Mouse (Mus musculus) liver, embryonic 15.5 days (tissue): ENCODE measurements around the gene Ncapd3. TPM values are rescaled to one million over a fixed set of nuclear protein-coding genes. Genes with fewer than 3 reads are reported as not detected.

Experiments
- ATAC-seq: fragments of 200-750 bp; cut with Nextera tagmentation; 2 replicates; pipeline ENCODE4 v1.8.0; 2017; ENCODE audit warnings: moderate number of reproducible peaks, mild to moderate bottlenecking, moderate library complexity; ENCODE audit not compliant: insufficient read depth
- H3K27ac ChIP-seq: fragments of 300-500 bp; sonication (generic); replicated peaks from 2 replicates; pipeline ENCODE4 v1.5.1; 2015; ENCODE audit warnings: mild to moderate bottlenecking, inconsistent platforms
- H3K27me3 ChIP-seq: fragments of 300-500 bp; sonication (generic); 2 replicates; pipeline ENCODE4 v1.6.1; 2015; ENCODE audit warnings: mild to moderate bottlenecking, inconsistent platforms
- H3K36me3 ChIP-seq: fragments of 300-500 bp; sonication (generic); replicated peaks from 2 replicates; pipeline ENCODE4 v1.6.1; 2015; ENCODE audit warnings: moderate library complexity, mild to moderate bottlenecking, inconsistent platforms
- H3K4me1 ChIP-seq: fragments of 300-500 bp; sonication (generic); replicated peaks from 2 replicates; pipeline ENCODE4 v1.6.1; 2015; ENCODE audit warnings: inconsistent platforms
- H3K4me2 ChIP-seq: fragments of 300-500 bp; sonication (generic); 2 replicates; pipeline ENCODE4 v1.6.1; 2015; ENCODE audit warnings: moderate library complexity, mild to moderate bottlenecking, inconsistent platforms
- H3K4me3 ChIP-seq: fragments of 300-500 bp; sonication (generic); replicated peaks from 2 replicates; pipeline ENCODE4 v1.5.1; 2015; ENCODE audit warnings: mild to moderate bottlenecking, inconsistent platforms
- H3K9ac ChIP-seq: fragments of 300-500 bp; sonication (generic); 2 replicates; pipeline ENCODE4 v1.6.1; 2015; ENCODE audit warnings: moderate library complexity, mild to moderate bottlenecking, inconsistent platforms
- H3K9me3 ChIP-seq: fragments of 300-500 bp; sonication (generic); replicated peaks from 2 replicates; pipeline ENCODE4 v1.6.1; 2016; ENCODE audit warnings: inconsistent platforms
- WGBS: fragments of 180-500 bp; shearing (Covaris S2); methylation state at CpG from one replicate; pipeline ENCODE4 v1.1.7; 2015; ENCODE audit warnings: mixed read lengths; ENCODE audit not compliant: insufficient replicate concordance; 5-methylcytosine and 5-hydroxymethylcytosine counted together
- polyA plus RNA-seq: library from polyadenylated mRNA; unstranded; fragments of >200 nt; fragmentation: Nextera tagmentation; extraction: Ambion mirVana; gene quantifications from 2 replicates; pipeline ENCODE4 v1.2.1, GENCODE M21; 2015

Gene Ncapd3
- polyA plus RNA-seq, 1 experiment from 2014 or later, result 28.6 TPM

DNA sequence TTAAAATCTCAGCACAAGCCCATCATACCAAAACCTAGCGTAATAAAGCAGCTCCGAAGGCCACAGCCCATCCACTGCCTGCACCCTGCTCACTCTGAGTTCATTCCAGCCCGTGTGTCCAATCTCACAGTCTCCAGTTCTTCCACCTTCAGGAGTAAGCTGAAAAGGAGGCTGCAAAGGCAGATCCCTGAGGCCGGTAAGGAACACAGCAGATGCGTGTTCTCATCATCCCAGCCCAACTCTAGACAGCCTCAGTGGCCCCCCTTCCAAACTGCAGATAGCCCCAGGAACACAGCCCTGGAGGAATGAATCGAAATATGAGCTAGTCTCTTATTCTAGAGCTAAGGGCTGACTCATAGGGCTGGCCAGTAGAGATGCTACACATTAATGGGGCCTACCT is 71.5 kb downstream of the Ncapd3 start:
- peaks cover 27% of the 10 kb centered on the region for H3K36me3 ChIP-seq
- H3K27ac ChIP-seq, result no peak overlapping the region
- no peak overlapping the region for H3K9ac ChIP-seq
- no peak overlapping the region for H3K4me3 ChIP-seq
- no peaks in the 10 kb centered on the region for H3K4me1 ChIP-seq
- H3K9me3 ChIP-seq, result no peaks in the 10 kb centered on the region
- ATAC-seq, result no peak
- 81% methylated on average over 6 of the region's 6 CpGs for WGBS
- H3K4me2 ChIP-seq, result no peak overlapping the region
- H3K27me3 ChIP-seq, result no peaks in the 10 kb centered on the region

DNA sequence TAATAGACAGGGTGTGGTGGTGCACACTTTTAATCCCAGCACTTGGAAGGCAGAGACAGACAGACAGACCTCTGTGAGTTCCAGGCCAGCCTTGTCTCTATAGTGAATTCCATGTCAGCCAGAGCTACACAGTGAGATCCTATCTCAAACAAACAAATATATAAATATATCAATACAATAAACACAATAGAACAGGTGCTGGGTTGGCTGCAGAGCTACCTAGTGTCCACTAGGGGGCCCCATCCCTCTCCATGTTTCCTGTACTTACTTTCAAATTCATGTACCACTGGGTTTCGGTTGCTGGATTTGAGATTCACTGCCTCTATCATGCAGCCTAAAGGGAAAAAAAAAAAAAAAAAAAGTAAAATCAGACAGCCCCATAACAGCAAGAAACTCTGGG is 76.1 kb downstream of the Ncapd3 start:
- H3K4me2 ChIP-seq, result no peak overlapping the region
- no peaks in the 10 kb centered on the region for H3K9me3 ChIP-seq
- no peak for ATAC-seq
- no peak overlapping the region for H3K27ac ChIP-seq
- H3K27me3 ChIP-seq, result no peaks in the 10 kb centered on the region
- no peak overlapping the region for H3K4me3 ChIP-seq
- H3K36me3 ChIP-seq, result no peaks in the 10 kb centered on the region
- peaks cover 6% of the 10 kb centered on the region; the same call in 1 of the 2 replicates for H3K4me1 ChIP-seq
- H3K9ac ChIP-seq, result no peak overlapping the region
- WGBS, result 47% methylated on average over 1 of the region's 1 CpGs

DNA sequence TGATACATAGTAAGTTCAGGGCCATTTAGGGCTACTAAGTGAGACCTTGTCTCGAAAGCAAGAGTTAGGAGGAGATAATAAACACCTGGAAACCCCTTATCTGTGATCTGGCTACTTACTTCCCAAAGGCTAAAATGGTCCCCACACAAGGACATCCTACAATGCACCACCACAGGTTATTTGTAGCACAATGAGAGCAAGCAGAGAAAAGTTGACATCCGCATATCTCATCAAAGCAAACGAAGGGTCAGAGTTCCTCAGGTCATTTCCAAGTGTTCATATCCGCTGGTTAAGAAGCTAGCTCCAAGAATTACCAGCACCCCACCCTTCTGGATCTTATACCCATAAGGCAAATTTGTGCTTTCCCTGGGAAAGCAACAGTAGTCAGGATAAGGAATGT is 78.5 kb downstream of the Ncapd3 start:
- Histone ChIP-seq H3K9ac (no peak overlapping the region), H3K36me3 (no peaks in the 10 kb centered on the region), H3K27me3 (no peaks in the 10 kb centered on the region), H3K4me2 (no peak overlapping the region), H3K27ac (no peak overlapping the region), H3K9me3 (no peaks in the 10 kb centered on the region), H3K4me3 (no peak overlapping the region), H3K4me1 (peaks cover 6% of the 10 kb centered on the region; the same call in 1 of the 2 replicates)
- no peak for ATAC-seq
- WGBS, result 70% methylated on average over 4 of the region's 4 CpGs

DNA sequence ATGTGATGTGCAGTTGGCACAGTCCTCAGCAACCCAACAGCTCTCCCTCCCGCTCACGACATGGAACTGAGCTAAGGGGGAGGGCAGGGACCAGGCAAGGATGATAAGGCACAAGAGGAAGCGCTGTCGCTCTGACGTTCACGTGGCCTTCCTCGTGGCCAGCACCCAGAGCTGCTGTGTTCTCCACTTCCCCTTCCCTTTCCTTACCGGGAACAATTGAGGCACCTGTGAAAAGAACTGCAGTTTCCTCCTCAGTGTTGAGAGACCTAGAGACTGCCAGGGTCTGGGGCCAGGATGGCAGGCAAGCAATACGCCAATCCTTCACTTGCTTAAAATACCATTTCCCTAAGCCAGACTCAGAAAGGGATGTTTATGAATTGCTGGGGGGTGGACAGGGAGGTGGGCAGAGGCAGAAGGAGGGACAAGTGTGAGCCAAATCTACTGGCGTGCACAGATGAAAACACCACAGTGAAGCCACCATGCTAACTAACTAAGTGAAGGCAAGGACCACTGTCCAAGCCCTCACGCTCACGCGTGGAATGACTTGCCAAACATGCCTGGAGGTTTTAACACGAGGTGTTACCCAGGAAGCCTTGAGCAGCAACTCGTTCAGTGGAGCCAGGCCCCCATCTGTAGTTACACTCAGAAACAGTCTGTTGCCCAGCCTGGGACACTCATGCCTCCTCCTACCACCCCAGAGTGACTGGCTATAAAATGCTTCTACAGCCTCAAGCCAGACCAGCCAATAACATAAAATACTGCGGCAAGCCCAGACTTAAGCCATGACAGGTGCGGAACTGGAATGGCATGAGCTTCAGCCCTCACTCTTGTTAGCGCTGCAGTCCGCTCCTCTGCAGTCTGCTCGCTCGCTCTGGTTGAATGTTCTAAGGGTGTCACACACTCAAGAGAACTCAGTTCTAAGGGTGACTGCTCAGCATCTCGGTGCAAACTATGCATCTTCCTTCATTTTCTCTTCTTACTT is 79.8 kb downstream of the Ncapd3 start:
- H3K9me3 ChIP-seq, result no peaks in the 10 kb centered on the region
- no peak overlapping the region for H3K4me2 ChIP-seq
- no peaks in the 10 kb centered on the region for H3K27me3 ChIP-seq
- peak; percentile 49; the same call in 1 of the 2 replicates for ATAC-seq
- H3K4me1 ChIP-seq, result peaks cover 6% of the 10 kb centered on the region; the same call in 1 of the 2 replicates
- H3K36me3 ChIP-seq, result no peaks in the 10 kb centered on the region
- no peak overlapping the region for H3K4me3 ChIP-seq
- no peak overlapping the region for H3K27ac ChIP-seq
- no peak overlapping the region for H3K9ac ChIP-seq
- 41% methylated on average over 22 of the region's 22 CpGs for WGBS

DNA sequence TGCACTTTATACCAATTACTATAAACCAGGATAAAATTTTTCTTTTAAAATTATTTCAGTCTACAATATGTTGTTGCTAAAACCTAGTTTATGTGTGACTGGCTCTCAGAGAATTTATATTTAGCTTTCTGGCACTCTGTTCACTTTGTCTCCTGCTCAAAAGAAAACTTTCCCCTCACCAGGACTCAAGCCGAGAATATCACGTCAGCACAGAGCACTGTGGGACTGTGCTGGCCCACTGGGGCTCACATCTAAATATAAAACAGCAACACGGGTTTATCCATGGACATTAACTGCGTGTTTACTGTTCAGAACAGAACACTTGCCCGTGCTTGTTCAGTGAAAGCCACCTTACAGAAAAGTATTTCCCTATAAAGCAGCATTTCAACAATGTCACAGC is 80.7 kb downstream of the Ncapd3 start:
- 29% methylated on average over 5 of the region's 5 CpGs for WGBS
- Histone ChIP-seq H3K9ac (no peak overlapping the region), H3K4me1 (peaks cover 6% of the 10 kb centered on the region; the same call in 1 of the 2 replicates), H3K4me3 (no peak overlapping the region), H3K27ac (no peak overlapping the region), H3K4me2 (no peak overlapping the region), H3K9me3 (no peaks in the 10 kb centered on the region), H3K36me3 (no peaks in the 10 kb centered on the region), H3K27me3 (no peaks in the 10 kb centered on the region)
- ATAC-seq, result no peak

DNA sequence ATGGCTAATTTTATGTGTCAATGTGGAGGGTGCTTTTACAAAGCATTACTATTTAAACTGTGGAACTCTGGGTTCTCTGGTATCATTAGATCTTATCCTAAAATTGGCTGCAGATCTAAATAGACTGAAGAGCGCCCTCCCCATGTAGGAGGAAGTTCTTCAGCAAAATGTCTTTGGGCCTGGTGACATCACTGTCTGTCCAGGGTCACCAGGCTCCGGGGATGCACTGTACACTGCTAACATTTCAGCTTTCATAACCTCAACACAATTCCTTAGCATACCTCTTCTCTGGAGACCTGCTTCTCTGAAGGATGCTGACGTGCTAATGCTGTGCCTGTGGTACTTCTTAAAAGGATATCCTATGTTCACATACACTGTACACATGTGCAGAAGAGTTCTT is 81.8 kb downstream of the Ncapd3 start:
- Histone ChIP-seq H3K27ac (no peak overlapping the region), H3K27me3 (no peaks in the 10 kb centered on the region), H3K4me2 (no peak overlapping the region), H3K4me3 (no peak overlapping the region), H3K4me1 (peaks cover 6% of the 10 kb centered on the region; the same call in 1 of the 2 replicates), H3K9me3 (no peaks in the 10 kb centered on the region), H3K36me3 (no peaks in the 10 kb centered on the region), H3K9ac (no peak overlapping the region)
- ATAC-seq, result no peak
- 59% methylated on average over 3 of the region's 3 CpGs for WGBS

DNA sequence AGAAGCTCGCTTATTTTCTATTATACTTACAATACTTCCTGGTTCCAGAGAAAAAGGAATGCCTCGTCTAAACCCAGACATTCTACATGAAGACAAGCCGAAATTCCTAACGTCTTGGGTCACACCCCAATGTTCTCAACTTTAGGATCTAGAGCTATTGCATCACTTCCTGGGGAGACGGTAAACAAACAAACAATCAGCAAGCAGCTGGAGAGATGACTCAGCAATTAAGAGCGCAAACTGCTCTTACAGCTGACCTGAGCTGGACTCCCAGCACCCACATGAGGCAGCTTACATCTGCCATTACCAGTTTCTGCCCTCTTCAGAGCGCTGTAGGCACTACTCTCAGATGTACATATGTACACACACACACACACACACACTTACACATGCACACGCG is 91.3 kb downstream of the Ncapd3 start:
- no peaks in the 10 kb centered on the region for H3K4me1 ChIP-seq
- H3K27ac ChIP-seq, result no peak overlapping the region
- WGBS, result 73% methylated on average over 9 of the region's 9 CpGs
- no peak overlapping the region for H3K4me3 ChIP-seq
- no peak overlapping the region for H3K9ac ChIP-seq
- no peaks in the 10 kb centered on the region for H3K9me3 ChIP-seq
- no peaks in the 10 kb centered on the region for H3K27me3 ChIP-seq
- ATAC-seq, result no peak
- H3K36me3 ChIP-seq, result no peaks in the 10 kb centered on the region
- no peak overlapping the region for H3K4me2 ChIP-seq

DNA sequence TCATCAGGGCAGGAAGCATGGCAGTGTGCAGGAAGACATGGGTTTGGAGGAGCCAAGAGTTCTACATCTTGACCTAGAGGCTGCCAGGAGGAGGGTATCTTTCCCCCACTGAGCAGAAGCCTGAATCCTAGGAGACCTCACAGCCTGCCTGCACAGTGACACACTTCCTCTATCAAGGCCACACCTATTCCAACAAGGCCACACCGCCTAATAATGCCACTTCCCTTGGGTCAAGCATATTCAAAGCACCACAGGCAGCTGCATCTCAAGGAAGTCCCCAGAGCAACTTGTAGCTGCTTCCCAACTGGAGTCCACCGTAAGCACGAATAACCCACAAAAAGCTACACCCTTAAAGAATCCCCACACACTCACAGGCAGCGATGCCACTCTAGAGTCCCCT is 92.1 kb downstream of the Ncapd3 start:
- no peak for ATAC-seq
- 74% methylated on average over 4 of the region's 4 CpGs for WGBS
- Histone ChIP-seq H3K9me3 (no peaks in the 10 kb centered on the region), H3K4me1 (no peaks in the 10 kb centered on the region), H3K27me3 (no peaks in the 10 kb centered on the region), H3K9ac (no peak overlapping the region), H3K4me2 (no peak overlapping the region), H3K4me3 (no peak overlapping the region), H3K36me3 (no peaks in the 10 kb centered on the region), H3K27ac (no peak overlapping the region)

DNA sequence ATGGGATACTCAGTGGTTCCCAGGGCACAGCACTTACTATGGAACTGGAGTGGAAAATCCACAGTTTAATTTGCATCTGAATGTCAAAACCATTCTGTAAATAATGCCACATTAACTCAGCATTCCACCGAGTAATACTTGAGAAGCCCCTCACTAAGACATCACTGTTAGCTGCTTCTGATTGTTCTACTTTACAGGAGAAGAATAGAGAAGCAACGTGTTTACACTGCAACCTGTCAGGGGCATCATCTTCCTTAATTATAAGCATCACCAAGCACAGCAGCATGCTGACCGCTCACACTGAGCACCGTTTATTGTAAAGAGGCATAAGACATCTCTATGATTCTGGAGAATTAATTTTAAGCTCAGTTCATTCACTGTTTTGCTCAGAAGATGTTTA is 93.0 kb downstream of the Ncapd3 start:
- Histone ChIP-seq H3K4me1 (no peaks in the 10 kb centered on the region), H3K9ac (no peak overlapping the region), H3K27me3 (no peaks in the 10 kb centered on the region), H3K4me3 (no peak overlapping the region), H3K27ac (no peak overlapping the region), H3K4me2 (no peak overlapping the region), H3K36me3 (no peaks in the 10 kb centered on the region), H3K9me3 (no peaks in the 10 kb centered on the region)
- 73% methylated on average over 4 of the region's 4 CpGs for WGBS
- no peak for ATAC-seq

DNA sequence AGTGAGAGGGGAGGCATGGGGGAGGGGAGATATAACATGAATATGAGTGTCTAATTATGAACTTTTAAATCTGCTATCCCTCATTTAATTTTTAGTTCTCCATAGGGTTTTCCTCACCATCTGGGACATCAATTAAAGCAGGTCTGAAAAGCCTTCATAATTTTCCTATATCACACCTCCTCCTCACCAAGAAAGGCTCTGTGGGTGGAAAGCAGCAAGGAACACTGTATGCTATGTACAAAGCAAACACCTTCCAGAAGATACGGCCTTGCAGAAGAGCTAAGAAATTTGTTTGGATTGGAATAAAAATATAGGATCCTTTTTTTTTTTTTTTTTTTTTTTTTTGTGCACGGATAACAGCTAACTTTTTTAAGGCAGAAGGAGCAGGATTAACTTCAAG is 94.0 kb downstream of the Ncapd3 start:
- no peak overlapping the region for H3K4me3 ChIP-seq
- no peaks in the 10 kb centered on the region for H3K27me3 ChIP-seq
- H3K27ac ChIP-seq, result no peak overlapping the region
- H3K36me3 ChIP-seq, result no peaks in the 10 kb centered on the region
- no peak overlapping the region for H3K4me2 ChIP-seq
- no peaks in the 10 kb centered on the region for H3K9me3 ChIP-seq
- no peaks in the 10 kb centered on the region for H3K4me1 ChIP-seq
- 55% methylated on average over 2 of the region's 2 CpGs for WGBS
- H3K9ac ChIP-seq, result no peak overlapping the region
- no peak for ATAC-seq

DNA sequence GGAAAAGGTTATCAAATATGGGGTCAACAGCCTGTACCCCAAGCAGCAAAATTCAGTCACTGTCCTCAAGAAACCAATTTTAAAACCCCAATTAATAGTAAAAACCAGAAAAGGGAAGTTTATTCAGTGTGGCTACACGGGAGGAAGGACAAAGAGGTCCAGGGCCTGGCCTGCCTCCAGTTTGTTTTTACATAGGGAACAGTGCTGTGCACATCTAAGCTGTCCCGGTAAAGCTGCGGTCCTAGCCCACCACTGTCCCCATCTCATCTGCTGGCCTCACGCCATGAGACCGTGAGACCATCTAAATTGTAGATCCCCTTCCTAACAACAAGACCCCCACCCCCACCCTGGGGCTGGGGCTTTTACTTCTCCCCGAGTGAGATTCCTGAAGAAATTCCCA is 95.5 kb downstream of the Ncapd3 start:
- Histone ChIP-seq H3K4me1 (no peaks in the 10 kb centered on the region), H3K27ac (no peak overlapping the region), H3K27me3 (no peaks in the 10 kb centered on the region), H3K4me2 (no peak overlapping the region), H3K4me3 (no peak overlapping the region), H3K36me3 (no peaks in the 10 kb centered on the region), H3K9me3 (no peaks in the 10 kb centered on the region), H3K9ac (no peak overlapping the region)
- ATAC-seq, result no peak
- WGBS, result 37% methylated on average over 6 of the region's 6 CpGs
